9 mouse cellular contexts compared by ENCODE assay signal in genomic region chr11:109178788-109179518, GRCm38 (mm10). TPM values are rescaled to one million over a fixed set of nuclear protein-coding genes. Genes with fewer than 3 reads are reported as not detected.
A peak's percentile ranks its signal among the peaks of the same experiment; 100 is the strongest.
DNase-seq lines count a peak whose midpoint lies in the region; ATAC-seq and TF ChIP-seq lines count a peak whose summit lies in the region.
"Had no signal": no experiment of that assay in that cellular context is flagged by ENCODE, and none has a peak within 500 bp of the region (broad histone marks: within the 10 kb centered on the region; RNA-seq: fewer than 3 reads in every experiment).

No protein-coding gene starts in this region.

- H3K36me3 ChIP-seq in midbrain, postnatal 0 days (ENCODE audit: insufficient read depth, low read length): no peaks in the 10 kb centered on the region
- no peaks in the 10 kb centered on the region for H3K36me3 ChIP-seq in midbrain, embryonic 13.5 days
- no peaks in the 10 kb centered on the region for H3K36me3 ChIP-seq in stomach, postnatal 0 days (ENCODE audit: control insufficient read depth, insufficient read depth, low read length)

- H3K9ac ChIP-seq in midbrain, postnatal 0 days (replicated peaks; ENCODE audit: low read length, poor library complexity, severe bottlenecking): no peak overlapping the region
- no peak overlapping the region for H3K9ac ChIP-seq in midbrain, embryonic 13.5 days (replicated peaks)
- no peak overlapping the region for H3K9ac ChIP-seq in stomach, postnatal 0 days (ENCODE audit: low read length)

- no peak overlapping the region for H3K4me3 ChIP-seq in midbrain, postnatal 0 days (ENCODE audit: low read depth, low read length)
- no peak overlapping the region for H3K4me3 ChIP-seq in midbrain, embryonic 13.5 days (replicated peaks)
- H3K4me3 ChIP-seq in stomach, postnatal 0 days (ENCODE audit: low read depth, low read length): no peak overlapping the region

- H3K27ac ChIP-seq in midbrain, postnatal 0 days (ENCODE audit: low read depth, low read length): no peak overlapping the region
- H3K27ac ChIP-seq in midbrain, embryonic 13.5 days: no peak overlapping the region
- H3K27ac ChIP-seq in stomach, postnatal 0 days (replicated peaks): no peak overlapping the region

- no peaks in the 10 kb centered on the region for H3K9me3 ChIP-seq in midbrain, postnatal 0 days (ENCODE audit: low read length)
- no peaks in the 10 kb centered on the region for H3K9me3 ChIP-seq in midbrain, embryonic 13.5 days
- no peaks in the 10 kb centered on the region for H3K9me3 ChIP-seq in stomach, postnatal 0 days (ENCODE audit: control insufficient read depth, low read length)

- no peak overlapping the region for H3K4me2 ChIP-seq in midbrain, postnatal 0 days (ENCODE audit: low read depth, low read length, poor library complexity, severe bottlenecking)
- no peak overlapping the region for H3K4me2 ChIP-seq in midbrain, embryonic 13.5 days (replicated peaks)
- H3K4me2 ChIP-seq in stomach, postnatal 0 days (replicated peaks; ENCODE audit: low read depth): no peak overlapping the region

- WGBS in midbrain, postnatal 0 days: 50% methylated on average over 8 of the region's 8 CpGs
- 44% methylated on average over 8 of the region's 8 CpGs for WGBS in midbrain, embryonic 13.5 days
- 55% methylated on average over 8 of the region's 8 CpGs for WGBS in stomach, postnatal 0 days

- peak; percentile 88 for DNase-seq in midbrain, postnatal 0 days (ENCODE audit: low spot score)
- DNase-seq in brain, adult 2 months (ENCODE audit: low read depth, low spot score): peak; percentile 89
- peak; percentile 29 to 46 for DNase-seq in frontal cortex, postnatal 10 days (ENCODE audit: low spot score in 2 of 2)
- DNase-seq in kidney, postnatal 36 days: peak; percentile 20 to 54
- peak; percentile 31 to 39 for DNase-seq in lung, adult 18-20 months
- DNase-seq in stomach, postnatal 0 days (ENCODE audit: low spot score): peak; percentile 48
- no peak for DNase-seq in c-Kit-positive CD71-positive TER-119-positive erythroid progenitor cells, embryonic 14.5 days (ENCODE audit: low spot score)

- peak; percentile 89 for TF ChIP-seq CTCF in midbrain, postnatal 0 days (IDR thresholded peaks at IDR 0.05)
- TF ChIP-seq CTCF in stomach, postnatal 0 days (IDR thresholded peaks at IDR 0.05; ENCODE audit: low read depth): peak; percentile 84

- TF ChIP-seq EP300 in stomach, postnatal 0 days (optimal IDR thresholded peaks at IDR 0.05): no peak

- H3K4me1 ChIP-seq in midbrain, postnatal 0 days (ENCODE audit: insufficient read depth, low read length): no peaks in the 10 kb centered on the region
- H3K4me1 ChIP-seq in midbrain, embryonic 13.5 days (replicated peaks): peaks cover 7% of the 10 kb centered on the region; the same call in 1 of the 2 replicates
- no peaks in the 10 kb centered on the region for H3K4me1 ChIP-seq in stomach, postnatal 0 days (replicated peaks; ENCODE audit: control insufficient read depth, insufficient read depth)

- H3K27me3 ChIP-seq in midbrain, postnatal 0 days (ENCODE audit: insufficient read depth, low read length): no peaks in the 10 kb centered on the region
- no peaks in the 10 kb centered on the region for H3K27me3 ChIP-seq in midbrain, embryonic 13.5 days
- H3K27me3 ChIP-seq in stomach, postnatal 0 days (ENCODE audit: control insufficient read depth, insufficient read depth, low read length): no peaks in the 10 kb centered on the region

- ATAC-seq in midbrain, postnatal 0 days (ENCODE audit: low FRiP score): no peak
- ATAC-seq in midbrain, embryonic 13.5 days: no peak
- no peak for ATAC-seq in stomach, postnatal 0 days (ENCODE audit: low FRiP score, low TSS enrichment)

RNA-seq across cellular contexts. Expression of gene E030025P04Rik, which starts 34.8 kb away (rescaled TPM):
- total RNA-seq in midbrain, postnatal 0 days (2014; rRNA removed): not detected in 2 replicates
- polyA plus RNA-seq in midbrain, postnatal 0 days (2015; fragmentation: Nextera tagmentation; extraction: Ambion mirVana): 0.26 TPM in 1 of 2 replicates, not detected in the other
- polyA plus RNA-seq in midbrain, embryonic 13.5 days (2015; fragmentation: Nextera tagmentation; extraction: Ambion mirVana): not detected in 2 replicates
- polyA plus RNA-seq in stomach, postnatal 0 days (2015; fragmentation: Nextera tagmentation; extraction: Ambion mirVana): not detected in 2 replicates
- polyA plus RNA-seq: spleen, adult 2 months had no signal
